Mouse (Mus musculus): ENCODE data around the gene C2cd4a.
A peak's percentile ranks its signal among the peaks of the same experiment; 100 is the strongest.

Gene C2cd4a

DNA sequence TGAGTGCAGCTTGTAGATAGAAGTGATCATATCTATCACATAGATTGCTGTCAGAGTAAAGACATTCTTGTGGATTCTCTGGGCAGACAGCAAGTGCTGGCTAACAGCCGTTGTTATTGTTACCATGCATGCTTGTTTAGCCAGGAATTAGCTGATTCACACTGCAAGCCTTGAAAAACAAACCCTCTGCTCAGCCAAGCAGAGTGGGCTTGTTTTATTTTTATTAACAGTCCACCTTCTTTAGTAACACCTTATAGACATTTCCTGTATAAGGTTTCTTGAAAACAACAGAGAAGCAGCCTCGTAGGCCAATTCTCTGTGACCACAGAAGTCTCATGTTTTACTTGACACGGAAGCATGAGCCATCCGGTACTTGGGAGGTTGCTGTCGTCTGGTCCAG lies 2.4 kb upstream of the C2cd4a start:
- no peak for DNase-seq (ENCODE audit: low read depth, low spot score)

DNA sequence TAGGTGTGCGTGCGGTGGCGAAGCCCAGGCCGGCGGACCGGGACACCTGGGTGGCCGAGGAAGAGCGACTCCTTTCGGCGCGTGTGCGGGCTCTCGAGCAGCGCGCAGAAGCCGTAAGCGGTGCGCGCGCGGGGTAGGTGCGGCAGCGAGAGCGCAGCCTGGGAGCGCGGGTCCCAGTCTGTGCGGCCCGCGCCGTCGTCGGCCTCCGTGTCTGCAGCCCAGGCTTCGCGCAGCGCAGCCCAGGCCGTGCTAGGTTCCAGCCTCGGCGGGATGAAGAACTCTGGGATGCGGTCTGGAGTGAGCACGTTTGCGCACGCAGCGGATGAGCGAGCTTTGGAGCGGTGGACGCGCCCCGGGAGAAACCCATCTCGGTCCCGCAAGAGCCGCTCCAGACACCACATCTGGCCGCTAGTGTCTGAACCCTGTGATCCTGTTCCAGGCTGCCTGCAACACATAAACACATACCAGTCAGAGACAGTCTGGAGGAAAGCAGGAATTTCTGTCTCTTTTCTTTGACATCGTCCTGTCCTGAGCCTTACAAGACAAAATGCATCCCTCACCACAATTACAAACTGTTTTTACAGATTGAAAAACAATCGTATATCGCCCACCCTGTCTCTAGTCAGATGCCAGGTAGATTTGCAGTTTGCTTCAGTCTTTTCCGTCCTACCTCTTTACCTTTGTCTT lies 628 bp downstream of the C2cd4a start:
- DNase-seq (ENCODE audit: low read depth, low spot score): no peak

DNA sequence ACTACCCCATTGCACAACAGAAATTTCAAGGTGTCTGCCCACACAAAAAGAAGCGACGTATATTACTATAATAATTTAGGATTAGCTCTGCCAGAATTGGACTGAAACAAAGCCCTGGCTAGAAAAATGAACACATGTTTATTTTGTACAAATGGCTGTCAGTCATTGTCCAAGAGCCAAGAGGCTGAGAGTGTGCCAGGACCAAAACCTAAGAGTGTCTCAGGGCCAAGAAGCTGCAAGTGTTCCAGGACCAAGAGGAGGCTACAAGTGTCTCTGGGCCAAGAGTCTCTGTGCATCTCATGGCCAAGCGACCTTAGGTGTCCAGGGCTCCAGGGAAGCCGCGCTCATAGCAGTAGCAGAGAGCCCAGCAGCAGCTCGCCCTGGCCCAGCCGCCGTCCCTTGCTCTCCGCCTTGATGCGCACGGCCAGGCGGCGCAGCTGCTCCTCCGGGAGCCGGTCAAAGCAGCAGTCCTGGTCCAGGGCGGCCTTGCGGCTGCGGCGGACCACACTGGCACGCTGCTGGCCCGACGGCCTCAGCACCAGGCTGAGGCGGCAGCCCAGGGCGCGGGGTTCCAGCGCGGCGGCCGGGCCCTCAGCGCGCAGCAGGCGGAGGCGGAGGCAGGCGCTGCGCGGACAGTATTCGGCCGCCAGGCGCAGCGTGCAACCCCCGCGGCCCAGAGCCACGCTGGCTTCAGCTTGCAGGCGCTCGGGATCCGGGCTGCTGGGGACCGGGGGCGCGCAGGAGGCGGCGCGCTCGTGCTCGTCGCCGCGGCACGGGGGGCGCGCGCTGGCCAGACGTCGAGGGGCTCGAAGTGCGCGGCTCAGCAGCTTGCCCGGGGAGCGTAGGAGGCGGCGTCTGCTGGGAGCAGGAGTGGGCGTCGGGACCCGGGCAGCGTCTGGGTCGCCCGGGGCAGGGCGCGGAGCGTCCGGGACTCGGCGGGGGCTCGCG lies 1.4 kb downstream of the C2cd4a start:
- no peak for DNase-seq (ENCODE audit: low read depth, low spot score)

DNA sequence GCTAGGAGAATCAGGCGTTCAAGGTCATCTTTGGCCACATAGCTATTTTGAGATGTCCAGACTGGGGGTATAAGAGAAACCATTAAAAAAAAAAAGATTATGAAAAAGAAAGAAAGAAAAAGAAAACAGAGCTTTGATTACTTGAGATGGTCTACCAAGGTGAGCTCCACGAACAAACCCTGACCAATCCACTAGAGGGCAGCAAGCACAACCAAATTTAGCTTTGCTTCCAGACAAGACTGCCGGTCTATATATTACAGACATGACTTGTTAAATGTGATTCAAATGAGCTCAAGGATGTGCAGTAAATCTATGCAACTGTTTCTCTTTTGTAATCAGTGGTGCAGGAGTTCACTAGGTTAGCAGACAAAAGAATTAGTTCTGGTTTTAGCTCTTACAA lies 3.9 kb downstream of the C2cd4a start:
- DNase-seq (ENCODE audit: low read depth, low spot score): no peak

DNA sequence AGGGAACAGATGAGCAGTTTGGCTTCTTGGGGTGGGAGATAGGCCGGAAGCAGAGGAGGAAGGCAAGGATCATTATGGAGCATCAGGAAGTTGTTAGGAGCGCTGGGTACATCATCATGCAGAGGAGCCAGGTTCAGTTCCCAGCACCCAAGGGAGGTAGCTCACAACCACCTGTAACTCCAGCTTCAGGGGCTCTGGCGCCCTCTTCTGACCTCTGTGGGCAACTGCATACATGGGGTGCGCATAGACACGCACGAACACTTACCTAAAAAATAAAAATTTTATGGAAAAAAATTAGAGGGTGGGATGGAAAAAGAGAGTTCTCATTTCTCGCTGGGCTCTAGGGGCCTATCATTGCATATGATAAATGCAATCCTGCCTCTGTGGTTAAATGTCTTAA lies 6.6 kb downstream of the C2cd4a start:
- DNase-seq (ENCODE audit: low read depth, low spot score): no peak

DNA sequence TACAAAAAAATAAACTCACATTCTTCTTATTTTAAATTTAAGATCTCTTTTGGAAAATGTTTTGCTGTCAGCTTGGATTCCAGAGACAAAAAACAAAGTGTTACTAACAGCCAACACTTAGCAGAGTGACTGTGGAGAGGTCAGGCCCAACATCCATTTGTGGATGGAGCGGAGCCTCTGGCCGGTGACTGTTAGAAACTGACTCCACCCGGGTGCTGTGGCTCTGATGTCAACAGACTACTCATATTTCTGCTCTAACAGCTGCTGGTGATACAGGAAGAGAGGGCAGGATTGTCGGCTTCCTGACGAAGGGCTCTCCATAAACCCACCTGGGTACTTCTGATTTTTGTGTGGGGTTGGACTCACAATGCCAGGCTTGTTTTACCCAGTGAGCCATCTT lies 9.0 kb downstream of the C2cd4a start:
- DNase-seq (ENCODE audit: low read depth, low spot score): no peak

DNA sequence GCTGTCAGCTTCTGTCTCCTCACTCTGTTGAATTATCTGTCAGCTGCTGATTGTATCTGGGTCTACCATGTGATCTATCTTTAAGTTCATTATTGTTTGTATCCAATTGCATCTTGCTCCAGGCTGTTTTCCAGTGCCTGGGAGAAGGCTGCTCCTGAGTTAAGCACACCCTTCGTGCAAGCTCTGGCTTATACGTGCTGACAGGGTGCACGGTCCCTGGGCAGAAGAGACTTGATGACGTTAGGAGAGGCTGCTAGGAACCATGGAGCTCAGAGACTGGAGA lies 13.5 kb downstream of the C2cd4a start:
- no peak for DNase-seq (ENCODE audit: low read depth, low spot score)

DNA sequence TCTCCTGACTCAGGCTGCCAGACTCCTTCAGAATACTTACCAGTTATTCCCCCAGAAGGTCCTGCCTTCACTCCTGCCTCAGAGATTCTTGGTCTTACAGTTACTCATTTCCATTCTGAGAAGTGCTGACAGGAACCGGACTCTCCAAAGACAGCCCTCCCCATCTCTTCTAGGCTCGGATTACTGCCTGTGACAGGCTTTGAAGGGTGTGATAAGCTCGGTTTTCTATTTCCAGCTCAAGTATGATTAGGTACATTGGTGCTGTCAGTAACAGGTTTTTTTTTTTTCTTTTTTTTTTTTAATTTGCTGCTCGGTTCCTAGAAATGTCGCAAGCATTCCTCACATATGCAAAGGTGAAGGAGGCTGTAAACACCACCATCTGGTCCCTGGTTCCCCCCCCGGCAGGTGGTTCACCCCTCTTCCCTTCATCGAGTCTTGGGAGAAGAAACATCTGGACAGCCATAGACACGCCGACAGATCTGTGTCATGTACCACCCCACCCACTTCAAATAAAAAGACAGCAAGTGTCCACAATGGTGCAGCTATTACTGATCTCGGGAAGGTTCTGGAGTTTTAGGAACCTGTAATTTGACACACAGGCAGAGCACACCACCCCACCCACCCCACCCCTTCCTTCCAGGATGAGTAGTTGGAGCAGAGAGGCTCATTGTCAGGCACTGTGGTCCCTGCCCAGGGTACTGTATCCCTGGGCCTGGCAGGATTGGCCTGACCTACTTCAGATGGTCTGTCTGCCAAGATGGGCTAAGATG lies 14.0 kb downstream of the C2cd4a start:
- no peak for DNase-seq (ENCODE audit: low read depth, low spot score)

DNA sequence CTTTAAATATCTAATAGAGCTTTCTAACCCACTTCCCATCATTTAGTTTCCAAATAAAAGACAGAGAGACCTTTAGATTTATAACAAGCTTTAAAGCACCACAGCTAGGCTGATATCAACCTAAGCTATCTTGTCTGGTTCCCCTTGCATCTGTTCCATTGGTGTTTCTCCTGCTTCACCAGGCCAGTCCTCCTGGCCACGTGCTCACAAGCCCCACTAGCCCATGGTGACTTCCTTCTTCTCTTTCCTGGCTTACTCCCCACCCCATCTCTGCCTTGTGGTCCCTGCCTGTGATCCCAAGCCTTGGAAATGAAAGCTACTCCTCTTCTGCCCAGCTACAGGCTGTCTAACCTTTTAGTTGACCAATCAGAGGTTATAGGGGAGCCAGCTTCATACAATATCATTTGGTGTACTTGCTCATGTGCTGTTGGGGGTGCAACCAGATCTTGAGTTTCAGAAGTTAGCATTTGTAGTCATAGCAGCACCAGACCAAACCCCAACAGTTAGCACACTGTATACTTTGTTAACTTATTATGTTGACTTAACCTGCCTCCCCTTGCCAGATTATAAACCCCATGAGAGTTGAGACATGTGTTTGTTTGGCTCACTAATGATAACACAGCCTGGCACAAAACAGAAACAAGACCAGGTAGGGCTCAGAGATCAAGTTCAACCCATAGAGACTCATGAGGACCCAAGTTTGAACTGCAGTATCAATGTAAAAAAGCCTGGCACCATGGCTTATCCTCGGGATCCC lies 15.8 kb downstream of the C2cd4a start:
- no peak for DNase-seq (ENCODE audit: low read depth, low spot score)

DNA sequence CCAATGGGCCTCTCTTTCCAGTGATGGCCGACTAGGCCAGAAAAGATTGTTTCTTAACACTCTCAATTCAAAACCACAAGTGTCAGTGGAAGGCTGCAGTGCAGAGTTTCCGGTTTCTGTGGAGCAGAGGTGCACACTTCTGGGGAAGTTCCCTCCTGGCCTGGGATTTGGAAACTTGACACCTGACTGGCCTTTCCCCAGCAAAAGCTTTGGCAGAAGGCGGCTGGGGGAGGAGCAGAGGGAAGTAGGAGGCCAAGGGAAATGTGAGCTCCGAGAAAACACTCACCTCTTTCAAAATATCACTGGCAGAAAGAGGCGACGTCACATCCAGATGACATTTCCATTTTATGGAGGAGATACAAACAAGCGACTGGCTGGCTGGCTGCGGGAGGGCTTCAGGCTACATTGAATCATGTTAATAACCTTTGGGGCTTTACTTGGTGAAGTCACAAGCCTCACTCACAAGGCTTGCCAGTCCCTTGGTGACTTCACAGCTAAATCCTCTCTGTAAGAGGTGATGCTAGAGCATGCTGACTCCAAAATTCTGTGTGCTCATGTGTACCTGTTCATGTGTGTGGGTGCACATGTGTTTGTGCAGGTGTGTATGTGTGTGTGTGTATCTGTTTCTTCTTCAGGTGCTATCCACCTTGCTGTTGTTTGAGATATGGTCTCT lies 18.3 kb downstream of the C2cd4a start:
- no peak for DNase-seq (ENCODE audit: low read depth, low spot score)

DNA sequence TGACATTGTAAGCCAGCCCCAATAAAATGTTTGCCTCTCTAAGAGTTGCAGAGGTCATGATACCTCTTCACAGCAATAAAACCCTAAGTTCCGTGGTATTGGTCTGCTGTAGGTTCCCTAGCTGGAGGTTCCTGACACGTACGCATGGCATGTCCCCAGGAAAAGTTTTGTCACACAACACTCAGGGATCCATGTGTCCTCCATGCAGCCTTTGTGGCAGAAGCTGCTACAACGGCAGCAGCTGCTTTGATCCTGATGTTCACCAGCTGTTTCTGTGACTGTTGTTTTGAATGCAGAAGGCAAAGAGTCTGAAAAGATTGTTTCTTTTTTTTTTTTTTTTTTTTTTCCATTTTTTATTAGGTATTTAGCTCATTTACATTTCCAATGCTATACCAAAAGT lies 19.0 kb downstream of the C2cd4a start:
- no peak for DNase-seq (ENCODE audit: low read depth, low spot score)

DNA sequence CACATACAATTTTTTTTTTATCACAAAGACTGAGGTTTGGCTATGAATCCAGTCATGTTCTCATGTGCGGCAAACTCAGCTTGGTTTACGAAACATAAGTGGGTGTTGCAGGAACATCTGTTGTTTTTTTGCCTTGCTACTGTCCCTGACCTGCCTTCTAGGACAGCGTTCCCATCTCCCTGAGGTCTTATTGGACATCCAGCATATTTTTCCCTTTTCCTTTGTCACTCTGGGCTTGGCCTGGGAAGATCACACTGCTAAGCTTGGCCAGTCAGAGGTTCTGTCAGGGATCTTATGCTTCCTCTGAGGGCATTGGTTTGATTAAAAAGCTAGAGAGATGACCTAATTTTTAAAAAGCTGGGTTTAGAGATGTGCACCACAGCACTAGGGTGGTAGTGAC lies 21.0 kb downstream of the C2cd4a start:
- no peak for DNase-seq (ENCODE audit: low read depth, low spot score)

DNA sequence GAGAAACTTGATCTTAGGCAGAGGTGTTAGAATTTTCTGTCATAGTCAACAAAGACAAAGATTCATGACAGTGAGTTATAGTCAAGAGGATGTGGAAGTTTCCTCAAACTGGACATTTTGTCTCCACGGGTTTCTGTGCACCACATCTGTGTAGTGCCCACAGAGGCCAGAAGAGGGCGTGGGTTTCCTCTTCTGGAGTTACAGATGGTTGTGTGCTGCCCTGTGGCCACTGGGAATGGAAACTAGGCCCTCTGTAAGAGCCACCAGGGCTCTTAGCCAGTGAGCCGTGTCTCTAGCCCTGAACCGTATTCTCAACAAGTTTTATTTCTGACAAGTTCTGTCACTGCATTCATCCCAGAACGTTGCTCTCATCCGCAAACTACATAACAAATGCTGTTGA lies 21.6 kb downstream of the C2cd4a start:
- no peak for DNase-seq (ENCODE audit: low read depth, low spot score)

DNA sequence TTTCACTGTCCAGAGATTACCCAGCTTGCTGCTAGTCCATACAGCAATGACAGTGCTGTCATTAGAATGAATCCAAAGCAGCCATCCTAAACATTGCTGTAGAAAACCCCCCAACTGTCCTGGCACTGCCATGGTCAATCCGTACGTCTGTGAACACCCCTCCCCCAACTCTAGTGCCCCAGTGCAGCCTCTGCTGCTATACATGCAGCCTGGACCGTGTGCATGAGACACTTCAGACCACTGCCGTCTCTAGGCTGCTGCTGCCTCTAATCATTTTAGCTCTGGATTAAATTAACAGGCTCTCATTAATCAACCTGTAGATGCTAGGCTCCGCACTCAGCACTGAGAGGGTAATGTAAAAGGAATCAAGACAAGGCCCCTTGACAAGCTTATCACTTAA lies 25.1 kb downstream of the C2cd4a start:
- DNase-seq (ENCODE audit: low read depth, low spot score): no peak

DNA sequence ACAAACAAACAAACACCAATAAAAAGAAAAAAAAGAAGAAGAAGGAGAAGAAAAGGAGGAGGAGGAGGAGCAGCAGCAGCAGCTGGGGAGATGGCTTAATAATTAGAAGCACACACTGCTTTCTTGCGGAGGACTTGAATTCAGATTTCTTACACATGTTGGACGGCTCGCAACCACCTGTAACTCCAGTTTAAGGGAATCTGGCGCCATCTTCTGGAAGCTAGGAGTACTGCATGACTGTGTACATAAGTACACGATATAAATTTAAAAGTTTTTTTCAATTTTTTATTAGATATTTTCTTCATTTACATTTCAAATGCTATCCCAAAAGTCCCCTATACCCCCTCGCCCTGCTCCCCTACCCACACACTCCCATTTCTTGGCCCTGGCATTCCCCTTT lies 29.9 kb downstream of the C2cd4a start:
- peak; percentile 46 for DNase-seq (ENCODE audit: low read depth, low spot score)

DNA sequence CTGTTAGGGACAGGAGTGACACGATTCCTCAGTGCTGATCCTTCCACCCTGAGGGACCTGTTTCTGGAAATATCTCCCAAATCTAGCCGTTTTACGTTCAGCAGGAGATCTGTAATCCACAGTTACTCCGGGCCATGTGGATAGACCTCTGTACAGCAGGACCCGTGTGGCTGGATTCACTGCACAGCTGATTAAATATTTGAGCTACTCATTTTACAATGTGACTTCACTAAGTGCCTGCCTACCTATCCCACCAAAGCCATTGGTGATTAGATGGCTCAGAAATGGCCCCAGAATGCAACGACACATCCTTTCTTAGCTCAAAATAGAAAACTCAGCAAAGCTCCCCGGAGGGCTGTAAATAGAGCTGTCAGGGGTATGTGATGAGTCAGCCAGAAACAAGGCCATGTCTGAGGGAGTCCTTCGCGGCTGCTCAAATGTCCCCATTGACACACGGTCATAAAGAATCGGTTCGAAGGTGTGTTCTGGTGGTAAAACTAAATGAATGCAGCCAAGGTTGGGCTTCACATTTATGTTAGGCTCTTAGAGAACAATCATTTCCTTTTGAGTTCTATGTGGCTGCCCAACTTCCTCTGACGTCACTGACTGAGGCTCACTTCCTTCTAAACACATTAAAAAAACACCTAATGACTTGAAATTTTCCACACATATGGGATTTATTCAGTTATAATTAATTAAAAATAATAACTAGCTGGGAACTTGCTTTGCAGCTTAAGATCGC lies 32.9 kb downstream of the C2cd4a start:
- DNase-seq (ENCODE audit: low read depth, low spot score): no peak

DNA sequence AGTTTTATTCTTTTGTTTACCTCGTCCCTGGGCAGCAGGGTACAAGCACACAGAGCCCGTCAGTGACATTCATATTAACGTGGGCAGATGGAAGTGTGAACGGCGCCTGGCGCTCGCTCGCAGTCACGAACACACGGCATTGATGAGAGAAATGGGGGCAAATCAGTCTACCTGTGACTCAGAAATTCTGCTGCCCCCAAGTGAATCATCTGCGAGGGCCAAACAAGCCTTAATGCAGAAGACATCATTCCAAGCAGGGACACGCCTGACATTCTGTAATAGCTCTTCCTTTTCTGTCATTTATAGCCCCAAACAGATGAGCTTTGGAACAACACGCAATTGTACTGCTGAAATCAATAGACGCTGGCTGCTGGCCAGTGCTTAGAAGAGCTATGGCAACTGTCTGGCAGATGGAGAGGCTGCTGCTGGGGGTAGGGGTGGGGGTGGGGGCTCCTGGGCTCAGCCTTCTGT lies 36.9 kb downstream of the C2cd4a start:
- peak; percentile 35 for DNase-seq (ENCODE audit: low read depth, low spot score)

DNA sequence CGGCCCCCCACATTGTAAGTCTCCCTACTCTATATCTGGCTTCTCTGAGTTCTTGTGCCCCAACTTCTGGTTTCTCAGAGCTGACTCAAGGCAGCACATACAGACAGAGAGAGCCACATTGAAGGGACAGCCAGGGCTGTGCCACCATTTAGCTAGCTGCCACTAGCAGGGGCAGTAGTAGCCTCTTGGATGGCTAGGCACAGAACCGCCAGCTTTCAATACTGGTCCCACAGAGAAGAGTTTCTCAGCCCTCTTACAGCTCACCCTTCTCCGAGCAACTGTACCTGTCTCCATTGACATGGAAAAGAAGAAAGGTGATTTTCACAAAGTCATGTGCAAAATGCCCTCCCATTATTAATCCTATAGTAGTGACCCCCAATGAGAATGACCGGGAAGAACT lies 37.5 kb downstream of the C2cd4a start:
- DNase-seq (ENCODE audit: low read depth, low spot score): no peak

DNA sequence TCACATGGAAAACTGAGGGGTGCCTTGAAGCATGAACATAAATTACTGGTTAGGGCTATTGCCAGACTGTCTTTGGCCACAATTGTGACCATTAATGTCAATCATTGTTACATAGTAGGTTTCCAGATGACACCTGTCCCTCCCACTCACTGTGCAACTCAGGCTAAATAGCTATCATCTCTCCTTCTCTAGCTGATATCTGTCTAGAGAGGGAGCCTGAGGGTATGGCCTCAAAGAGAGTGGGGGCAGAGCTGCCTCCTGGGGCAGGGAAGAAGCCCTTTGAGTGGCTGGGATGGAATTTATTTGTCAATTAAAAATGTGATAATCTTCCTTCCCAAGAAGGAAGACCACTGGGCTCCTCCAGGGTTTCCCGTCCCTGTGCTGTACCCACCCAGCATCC lies 37.9 kb downstream of the C2cd4a start:
- no peak for DNase-seq (ENCODE audit: low read depth, low spot score)

DNA sequence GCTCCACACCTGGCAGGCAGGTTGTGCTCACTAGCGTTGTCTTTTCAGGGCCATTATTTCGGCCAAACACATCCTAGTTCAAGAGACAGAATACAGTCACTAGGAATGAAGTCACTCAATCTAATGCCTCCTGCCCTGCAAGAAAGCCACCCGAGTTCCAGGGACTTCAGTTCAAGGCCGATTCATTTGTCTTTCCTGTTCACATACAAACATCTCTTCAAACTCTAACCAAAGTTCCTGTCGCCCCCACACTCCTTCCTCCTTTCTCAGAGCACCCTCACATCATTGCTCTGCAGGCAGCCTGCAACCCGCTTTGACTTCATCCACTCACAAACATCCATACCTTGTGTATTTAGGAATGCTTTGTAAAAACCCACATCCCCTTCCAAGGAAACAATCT lies 38.6 kb downstream of the C2cd4a start:
- no peak for DNase-seq (ENCODE audit: low read depth, low spot score)

All from retina, postnatal 7 days (tissue).